Mouse (Mus musculus): ENCODE results near the gene Mmp19.

DNA sequence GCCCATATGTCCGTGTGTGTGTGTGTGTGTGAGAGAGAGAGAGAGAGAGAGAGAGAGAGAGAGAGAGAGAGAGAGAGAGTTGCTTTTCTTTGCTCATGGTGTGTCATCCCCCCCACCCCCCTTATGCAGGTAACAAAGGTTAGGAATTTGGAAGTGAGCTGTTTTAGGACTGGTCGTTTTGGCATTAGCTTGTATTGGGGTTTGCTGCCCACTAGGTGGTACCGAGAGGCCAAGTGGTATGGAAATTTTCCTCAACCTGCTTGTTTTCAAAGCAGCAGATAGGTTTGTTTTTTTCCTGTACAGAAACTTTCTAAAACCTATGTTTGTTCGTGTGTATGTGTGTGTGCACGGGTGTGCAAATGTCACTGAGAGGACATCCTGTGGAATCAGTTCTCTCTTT is 17.0 kb upstream of the Mmp19 start:
- TF ChIP-seq CTCF (IDR thresholded peaks at IDR 0.05; ENCODE audit: low read depth, low read length) (no peak), POLR2A (IDR thresholded peaks at IDR 0.05; ENCODE audit: borderline replicate concordance, low read depth, low read length) (no peak)

All from bone marrow macrophage, adult 2 months (primary cell).